In genomic region chr2:131940506-131940905, GRCm38 (mm10) we compare ENCODE assay signal across 41 mouse cellular contexts. TPM values are rescaled to one million over a fixed set of nuclear protein-coding genes. Genes with fewer than 3 reads are reported as not detected.
A peak's percentile ranks its signal among the peaks of the same experiment; 100 is the strongest.
DNase-seq lines count a peak whose midpoint lies in the region; ATAC-seq lines count a peak whose summit lies in the region.
"Had no signal": no experiment of that assay in that cellular context is flagged by ENCODE, and none has a peak within 500 bp of the region (broad histone marks: within the 10 kb centered on the region; RNA-seq: fewer than 3 reads in every experiment).

No protein-coding gene starts in this region.

- H3K27me3 ChIP-seq in liver, embryonic 11.5 days (replicated peaks; ENCODE audit: control insufficient read depth, insufficient read depth, low read length): no peaks in the 10 kb centered on the region
- H3K27me3 ChIP-seq in liver, embryonic 16.5 days (ENCODE audit: control insufficient read depth, insufficient read depth, low read depth, low read length): no peaks in the 10 kb centered on the region
- H3K27me3 ChIP-seq in kidney, embryonic 15.5 days: no peaks in the 10 kb centered on the region
- no peaks in the 10 kb centered on the region for H3K27me3 ChIP-seq in forebrain, embryonic 11.5 days (ENCODE audit: control insufficient read depth, insufficient read depth, low read length)
- H3K27me3 ChIP-seq: CH12.LX; limb, embryonic 12.5 days; midbrain, embryonic 15.5 days; neural tube, embryonic 15.5 days had no signal

- H3K9me3 ChIP-seq in liver, embryonic 11.5 days (ENCODE audit: control insufficient read depth, low read length): no peaks in the 10 kb centered on the region
- H3K9me3 ChIP-seq in liver, embryonic 16.5 days (replicated peaks; ENCODE audit: control insufficient read depth, low read length): no peaks in the 10 kb centered on the region
- no peaks in the 10 kb centered on the region for H3K9me3 ChIP-seq in kidney, embryonic 15.5 days (replicated peaks)
- no peaks in the 10 kb centered on the region for H3K9me3 ChIP-seq in forebrain, embryonic 11.5 days (ENCODE audit: control insufficient read depth, low read length)
- H3K9me3 ChIP-seq: limb, embryonic 12.5 days; midbrain, embryonic 10.5 days; midbrain, embryonic 15.5 days; neural tube, embryonic 15.5 days had no signal

- no peak overlapping the region for H3K4me2 ChIP-seq in liver, embryonic 11.5 days
- peak overlapping the region; percentile 15 for H3K4me2 ChIP-seq in liver, embryonic 16.5 days (ENCODE audit: low read depth, low read length)
- no peak overlapping the region for H3K4me2 ChIP-seq in kidney, embryonic 15.5 days
- H3K4me2 ChIP-seq in forebrain, embryonic 11.5 days (ENCODE audit: low read depth, low read length, severe bottlenecking): no peak overlapping the region
- H3K4me2 ChIP-seq: limb, embryonic 12.5 days; midbrain, embryonic 15.5 days; neural tube, embryonic 15.5 days had no signal

- no peak overlapping the region for H3K27ac ChIP-seq in liver, embryonic 11.5 days (ENCODE audit: low read depth, low read length)
- H3K27ac ChIP-seq in liver, embryonic 16.5 days (ENCODE audit: low read length): peak overlapping the region; percentile 76
- no peak overlapping the region for H3K27ac ChIP-seq in kidney, embryonic 15.5 days
- H3K27ac ChIP-seq in forebrain, embryonic 11.5 days (ENCODE audit: low read depth, low read length): no peak overlapping the region
- H3K27ac ChIP-seq: kidney, postnatal 0 days; limb, embryonic 12.5 days; macrophage; midbrain, embryonic 10.5 days; midbrain, embryonic 15.5 days; neural tube, embryonic 15.5 days had no signal

- H3K4me3 ChIP-seq in liver, embryonic 11.5 days (ENCODE audit: low read depth, low read length): no peak overlapping the region
- H3K4me3 ChIP-seq in liver, embryonic 16.5 days (ENCODE audit: low read depth, low read length): no peak overlapping the region
- H3K4me3 ChIP-seq in kidney, embryonic 15.5 days (replicated peaks): no peak overlapping the region
- H3K4me3 ChIP-seq in forebrain, embryonic 11.5 days (ENCODE audit: low read depth, low read length): no peak overlapping the region
- H3K4me3 ChIP-seq: limb, embryonic 12.5 days; midbrain, embryonic 10.5 days; midbrain, embryonic 15.5 days; neural tube, embryonic 15.5 days had no signal

- H3K4me1 ChIP-seq in liver, embryonic 11.5 days (replicated peaks; ENCODE audit: control insufficient read depth, insufficient read depth, low read length): 0 out of 2 replicates have a peak, but pooled peaks cover 3% of the 10 kb centered on the region
- H3K4me1 ChIP-seq in liver, embryonic 16.5 days (ENCODE audit: control insufficient read depth, low read depth, low read length): peaks cover 19% of the 10 kb centered on the region
- H3K4me1 ChIP-seq in kidney, embryonic 15.5 days: no peaks in the 10 kb centered on the region
- H3K4me1 ChIP-seq in forebrain, embryonic 11.5 days (replicated peaks; ENCODE audit: control insufficient read depth, insufficient read depth, low read length): no peaks in the 10 kb centered on the region
- H3K4me1 ChIP-seq: limb, embryonic 12.5 days; midbrain, embryonic 10.5 days; midbrain, embryonic 15.5 days; neural tube, embryonic 15.5 days had no signal

- DNase-seq in ovary, adult 18-20 months (ENCODE audit: low spot score): peak; percentile 0
- no peak for DNase-seq in ovary, postnatal 36 days (ENCODE audit: low spot score)
- no peak for DNase-seq in liver, embryonic 11.5 days (ENCODE audit: low spot score)
- no peak for DNase-seq in layer of hippocampus, postnatal 10 days (ENCODE audit: low spot score in 2 of 2)
- DNase-seq in cerebellum, postnatal 25 days: no peak
- no peak for DNase-seq in forebrain, embryonic 11.5 days (ENCODE audit: low spot score)
- DNase-seq: adrenal gland, postnatal 36 days; cerebellum, adult 11 months; cerebellum, adult 9-10 months; gastrocnemius, postnatal 14 days; heart, postnatal 14 days; kidney, adult 2 months; kidney, postnatal 4 days; lung, adult 18-20 months; lung, postnatal 10 days; right cerebral cortex, adult 18-20 months; spleen, adult 18-20 months; thymus, postnatal 14 days had no signal

- H3K9ac ChIP-seq in liver, embryonic 11.5 days (ENCODE audit: low read depth, low read length): no peak overlapping the region
- peak overlapping the region; percentile 36 for H3K9ac ChIP-seq in liver, embryonic 16.5 days (ENCODE audit: low read depth, low read length)
- H3K9ac ChIP-seq in kidney, embryonic 15.5 days: no peak overlapping the region
- H3K9ac ChIP-seq in forebrain, embryonic 11.5 days (ENCODE audit: low read length): no peak overlapping the region
- H3K9ac ChIP-seq: limb, embryonic 12.5 days; midbrain, embryonic 15.5 days; neural tube, embryonic 15.5 days had no signal

- ATAC-seq in liver, embryonic 11.5 days (replicated peaks; ENCODE audit: low FRiP score): peak; percentile 73
- peak; percentile 81 for ATAC-seq in liver, embryonic 16.5 days (ENCODE audit: low read depth)
- ATAC-seq in kidney, embryonic 15.5 days (replicated peaks; ENCODE audit: low FRiP score): no peak
- no peak for ATAC-seq in forebrain, embryonic 11.5 days (replicated peaks; ENCODE audit: low FRiP score)
- ATAC-seq: forebrain, embryonic 14.5 days; midbrain, embryonic 15.5 days had no signal

- H3K36me3 ChIP-seq in liver, embryonic 11.5 days (ENCODE audit: control insufficient read depth, insufficient read depth, low read length): no peaks in the 10 kb centered on the region
- H3K36me3 ChIP-seq in liver, embryonic 16.5 days (ENCODE audit: control insufficient read depth, insufficient read depth): no peaks in the 10 kb centered on the region
- peaks cover 12% of the 10 kb centered on the region for H3K36me3 ChIP-seq in kidney, embryonic 15.5 days
- H3K36me3 ChIP-seq in forebrain, embryonic 11.5 days (ENCODE audit: control insufficient read depth, insufficient read depth, low read length): no peaks in the 10 kb centered on the region

- WGBS in liver, embryonic 11.5 days: 37% methylated on average over 3 of the region's 3 CpGs
- 20% methylated on average over 3 of the region's 3 CpGs for WGBS in liver, embryonic 16.5 days (ENCODE audit: insufficient replicate concordance)
- WGBS in kidney, embryonic 15.5 days: 70% methylated on average over 3 of the region's 3 CpGs
- 84% methylated on average over 3 of the region's 3 CpGs for WGBS in forebrain, embryonic 11.5 days

RNA-seq across cellular contexts. Expression of gene Prnd, which starts 10.2 kb away (rescaled TPM):
- 1.6 and 2.5 TPM in 2 replicates for polyA plus RNA-seq in liver, embryonic 11.5 days (2014; fragmentation: Nextera tagmentation; extraction: Ambion mirVana)
- polyA plus RNA-seq in liver, embryonic 16.5 days (2015; fragmentation: Nextera tagmentation; extraction: Ambion mirVana): 0.25 and 0.54 TPM in 2 replicates
- polyA plus RNA-seq in kidney, embryonic 15.5 days (2015; fragmentation: Nextera tagmentation; extraction: Ambion mirVana): 18.9 and 20.8 TPM in 2 replicates
- total RNA-seq in layer of hippocampus, postnatal 10 days (2021): 1 to 10 TPM; 5.1 to 5.2 TPM
- polyA plus RNA-seq in forebrain, embryonic 11.5 days (2014; fragmentation: Nextera tagmentation; extraction: Ambion mirVana): 4.5 and 5.0 TPM in 2 replicates
- total RNA-seq: common myeloid progenitor, adult 5-6 weeks; granulocyte monocyte progenitor cell, adult 5-6 weeks; left cerebral cortex, adult 18-20 months; left cerebral cortex, postnatal 25 days had no signal
- polyA plus RNA-seq: macrophage had no signal

RNA-seq across cellular contexts. Expression of gene Prn, which starts 30.7 kb away (rescaled TPM):
- 0.25 TPM in 1 of 2 replicates, not detected in the other for polyA plus RNA-seq in liver, embryonic 11.5 days (2014; fragmentation: Nextera tagmentation; extraction: Ambion mirVana)
- polyA plus RNA-seq in liver, embryonic 16.5 days (2015; fragmentation: Nextera tagmentation; extraction: Ambion mirVana): not detected in 2 replicates
- polyA plus RNA-seq in kidney, embryonic 15.5 days (2015; fragmentation: Nextera tagmentation; extraction: Ambion mirVana): not detected in 2 replicates
- total RNA-seq in layer of hippocampus, postnatal 10 days (2021): under 1 TPM in 1 of 2 experiments, not detected in 1; 0.64 TPM
- polyA plus RNA-seq in forebrain, embryonic 11.5 days (2014; fragmentation: Nextera tagmentation; extraction: Ambion mirVana): not detected in 2 replicates
- total RNA-seq: CH12.LX; common myeloid progenitor, adult 5-6 weeks; ES-E14; gastrocnemius, postnatal 14 days; granulocyte monocyte progenitor cell, adult 5-6 weeks; left cerebral cortex, adult 18-20 months had no signal
- polyA plus RNA-seq: C2C12; embryonic facial prominence, embryonic 14.5 days; heart, embryonic 14.5 days; hindbrain, embryonic 11.5 days; hindbrain, embryonic 16.5 days; intestine, embryonic 14.5 days; kidney, adult 2 months; limb, embryonic 12.5 days; macrophage; midbrain, embryonic 10.5 days; midbrain, embryonic 15.5 days; neural tube, embryonic 15.5 days; stomach, embryonic 16.5 days; urinary bladder, adult 2 months had no signal

RNA-seq across cellular contexts. Expression of gene Prnp, which starts 30.8 kb away (rescaled TPM):
- polyA plus RNA-seq in liver, embryonic 11.5 days (2014; fragmentation: Nextera tagmentation; extraction: Ambion mirVana): 32.6 and 33.3 TPM in 2 replicates
- polyA plus RNA-seq in liver, embryonic 16.5 days (2015; fragmentation: Nextera tagmentation; extraction: Ambion mirVana): 27.7 and 29.3 TPM in 2 replicates
- 45.1 and 47.4 TPM in 2 replicates for polyA plus RNA-seq in kidney, embryonic 15.5 days (2015; fragmentation: Nextera tagmentation; extraction: Ambion mirVana)
- total RNA-seq in layer of hippocampus, postnatal 10 days (2021): 100 to 1,000 TPM; 488 to 510 TPM
- polyA plus RNA-seq in forebrain, embryonic 11.5 days (2014; fragmentation: Nextera tagmentation; extraction: Ambion mirVana): 25.4 and 31.2 TPM in 2 replicates

Comparison
In these comparisons a context has a peak if more than half of its experiments do, and no peak if none do; other contexts are left out.
1. ATAC-seq: peak in liver, embryonic 11.5 days (single experiment) and liver, embryonic 16.5 days (single experiment); none in kidney, embryonic 15.5 days (single experiment) and forebrain, embryonic 11.5 days (single experiment).